Mouse (Mus musculus) hindbrain, embryonic 15.5 days (tissue): Measurements from ENCODE around the gene Twistnb. TPM values are rescaled to one million over a fixed set of nuclear protein-coding genes. Genes with fewer than 3 reads are reported as not detected.

ENCODE experiments used
- ATAC-seq: fragments of 200-750 bp; cut with Nextera tagmentation; 2 replicates; pipeline ENCODE4 v1.8.0; 2017; ENCODE audit warnings: low read depth, moderate number of reproducible peaks, moderate TSS enrichment; ENCODE audit not compliant: low FRiP score
- H3K27ac ChIP-seq: fragments of 300-500 bp; sonication (generic); replicated peaks from 2 replicates; pipeline ENCODE4 v1.5.1; 2015; ENCODE audit warnings: mild to moderate bottlenecking, inconsistent platforms
- H3K27me3 ChIP-seq: fragments of 300-500 bp; sonication (generic); 2 replicates; pipeline ENCODE4 v1.6.1; 2015; ENCODE audit warnings: control low read depth, inconsistent platforms
- H3K36me3 ChIP-seq: fragments of 300-500 bp; sonication (generic); 2 replicates; pipeline ENCODE4 v1.6.1; 2015; ENCODE audit warnings: control low read depth, inconsistent platforms
- H3K4me1 ChIP-seq: fragments of 300-500 bp; sonication (generic); replicated peaks from 2 replicates; pipeline ENCODE4 v1.6.1; 2015; ENCODE audit warnings: control low read depth, inconsistent platforms
- H3K4me2 ChIP-seq: fragments of 300-500 bp; sonication (generic); 2 replicates; pipeline ENCODE4 v1.6.1; 2015; ENCODE audit warnings: moderate library complexity, mild to moderate bottlenecking, inconsistent platforms
- H3K4me3 ChIP-seq: fragments of 300-500 bp; sonication (generic); 2 replicates; pipeline ENCODE4 v1.5.1; 2015; ENCODE audit warnings: mild to moderate bottlenecking, inconsistent platforms
- H3K9ac ChIP-seq: fragments of 300-500 bp; sonication (generic); 2 replicates; pipeline ENCODE4 v1.6.1; 2015; ENCODE audit warnings: inconsistent platforms
- H3K9me3 ChIP-seq: fragments of 300-500 bp; sonication (generic); 2 replicates; pipeline ENCODE4 v1.6.1; 2016; ENCODE audit warnings: control low read depth, inconsistent platforms
- WGBS: fragments of 180-500 bp; shearing (Covaris S2); methylation state at CpG from one replicate; pipeline ENCODE4 v1.1.7; 2015; 5-methylcytosine and 5-hydroxymethylcytosine counted together
- polyA plus RNA-seq: library from polyadenylated mRNA; unstranded; fragments of >200 nt; fragmentation: Nextera tagmentation; extraction: Ambion mirVana; gene quantifications from 2 replicates; pipeline ENCODE4 v1.2.1, GENCODE M21; 2015

The Twistnb gene
- polyA plus RNA-seq, 1 experiment from 2014 or later, result 38.9 TPM

- Histone ChIP-seq H3K9ac (no peak overlapping the region), H3K27me3 (no peaks in the 10 kb centered on the region), H3K9me3 (no peaks in the 10 kb centered on the region), H3K4me3 (no peak overlapping the region), H3K27ac (no peak overlapping the region), H3K4me1 (peaks cover 10% of the 10 kb centered on the region), H3K4me2 (no peak overlapping the region), H3K36me3 (peaks cover 9% of the 10 kb centered on the region)
- ATAC-seq, result no peak
- 89% methylated on average over 9 of the region's 9 CpGs for WGBS
Observed at GRCm38 (mm10) chr12:33433812-33434211, 4.4 kb downstream of the Twistnb start.

- no peaks in the 10 kb centered on the region for H3K27me3 ChIP-seq
- no peak overlapping the region for H3K27ac ChIP-seq
- 98% methylated on average over 4 of the region's 4 CpGs for WGBS
- peaks cover 10% of the 10 kb centered on the region for H3K4me1 ChIP-seq
- no peaks in the 10 kb centered on the region for H3K9me3 ChIP-seq
- peaks cover 16% of the 10 kb centered on the region for H3K36me3 ChIP-seq
- no peak overlapping the region for H3K4me2 ChIP-seq
- no peak overlapping the region for H3K9ac ChIP-seq
- no peak overlapping the region for H3K4me3 ChIP-seq
- no peak for ATAC-seq
Observed at GRCm38 (mm10) chr12:33434758-33435157, 5.3 kb downstream of the Twistnb start.

GRCm38 (mm10) chr12:33455418-33455817 lies 26.0 kb downstream of the Twistnb start:
- ATAC-seq, result no peak
- Histone ChIP-seq H3K4me2 (no peak overlapping the region), H3K4me1 (no peaks in the 10 kb centered on the region), H3K4me3 (no peak overlapping the region), H3K27ac (no peak overlapping the region), H3K9ac (no peak overlapping the region), H3K9me3 (no peaks in the 10 kb centered on the region), H3K36me3 (no peaks in the 10 kb centered on the region), H3K27me3 (no peaks in the 10 kb centered on the region)
- 70% methylated on average over 7 of the region's 7 CpGs for WGBS

GRCm38 (mm10) chr12:33456242-33456641 lies 26.8 kb downstream of the Twistnb start:
- WGBS, result 32% methylated on average over 5 of the region's 5 CpGs
- H3K27me3 ChIP-seq, result no peaks in the 10 kb centered on the region
- no peak overlapping the region for H3K4me3 ChIP-seq
- no peak overlapping the region for H3K27ac ChIP-seq
- no peaks in the 10 kb centered on the region for H3K4me1 ChIP-seq
- ATAC-seq, result no peak
- H3K9ac ChIP-seq, result no peak overlapping the region
- H3K9me3 ChIP-seq, result no peaks in the 10 kb centered on the region
- H3K36me3 ChIP-seq, result no peaks in the 10 kb centered on the region
- H3K4me2 ChIP-seq, result no peak overlapping the region

GRCm38 (mm10) chr12:33480975-33481374 lies 51.5 kb downstream of the Twistnb start:
- Histone ChIP-seq H3K4me3 (no peak overlapping the region), H3K4me2 (no peak overlapping the region), H3K4me1 (no peaks in the 10 kb centered on the region), H3K9ac (no peak overlapping the region), H3K9me3 (no peaks in the 10 kb centered on the region), H3K36me3 (no peaks in the 10 kb centered on the region), H3K27ac (no peak overlapping the region), H3K27me3 (no peaks in the 10 kb centered on the region)
- ATAC-seq, result no peak
- WGBS, result 24% methylated on average over 5 of the region's 5 CpGs

GRCm38 (mm10) chr12:33482931-33483330 lies 53.5 kb downstream of the Twistnb start:
- no peaks in the 10 kb centered on the region for H3K4me1 ChIP-seq
- ATAC-seq, result no peak
- WGBS, result 88% methylated on average over 2 of the region's 2 CpGs
- H3K9me3 ChIP-seq, result no peaks in the 10 kb centered on the region
- H3K36me3 ChIP-seq, result no peaks in the 10 kb centered on the region
- no peak overlapping the region for H3K27ac ChIP-seq
- H3K4me3 ChIP-seq, result no peak overlapping the region
- no peaks in the 10 kb centered on the region for H3K27me3 ChIP-seq
- H3K9ac ChIP-seq, result no peak overlapping the region
- H3K4me2 ChIP-seq, result no peak overlapping the region

Other genes with a start within 250 kb of the Twistnb start
- 3.8 and 4.2 TPM in 2 replicates for gene Efcab10, start 34.8 kb upstream of the Twistnb start, polyA plus RNA-seq